In genomic region chr8:13740323-13740770, GRCm38 (mm10) we compare ENCODE assay signal across 8 mouse cellular contexts. TPM values are rescaled to one million over a fixed set of nuclear protein-coding genes. Genes with fewer than 3 reads are reported as not detected.
DNase-seq lines count a peak whose midpoint lies in the region; ATAC-seq and TF ChIP-seq lines count a peak whose summit lies in the region.

No protein-coding gene starts in this region.

- no peak overlapping the region for H3K4me3 ChIP-seq in intestine, embryonic 14.5 days (ENCODE audit: low read depth, low read length)
- no peak overlapping the region for H3K4me3 ChIP-seq in intestine, postnatal 0 days (ENCODE audit: low read depth, low read length)
- no peak overlapping the region for H3K4me3 ChIP-seq in brown adipose tissue, adult 24 weeks (ENCODE audit: insufficient read depth, low read depth, low read length)
- no peak overlapping the region for H3K4me3 ChIP-seq in heart, embryonic 12.5 days

- H3K27me3 ChIP-seq in intestine, embryonic 14.5 days (replicated peaks; ENCODE audit: control insufficient read depth, insufficient read depth, low read length) = no peaks in the 10 kb centered on the region
- no peaks in the 10 kb centered on the region for H3K27me3 ChIP-seq in intestine, postnatal 0 days (replicated peaks; ENCODE audit: control insufficient read depth, insufficient read depth, low read length)
- no peaks in the 10 kb centered on the region; the same call in 1 of the 2 replicates for H3K27me3 ChIP-seq in heart, embryonic 12.5 days (replicated peaks)

- H3K4me2 ChIP-seq in intestine, embryonic 14.5 days (ENCODE audit: low read length) = peak overlapping the region; percentile 20
- no peak overlapping the region for H3K4me2 ChIP-seq in intestine, postnatal 0 days (replicated peaks; ENCODE audit: low read depth)
- H3K4me2 ChIP-seq in heart, embryonic 12.5 days = no peak overlapping the region

- DNase-seq in intestine, embryonic 14.5 days (ENCODE audit: low spot score) = peak; percentile 59
- peak; percentile 55 to 61 for DNase-seq in kidney, postnatal 36 days
- peak; percentile 59 for DNase-seq in lung, postnatal 36 days
- no peak for DNase-seq in cerebellum, adult 9-10 months
- DNase-seq in retina, embryonic 14.5 days (ENCODE audit: low spot score) = no peak

- peaks cover 8% of the 10 kb centered on the region; the same call in 1 of the 2 replicates for H3K4me1 ChIP-seq in intestine, embryonic 14.5 days (replicated peaks; ENCODE audit: control insufficient read depth, insufficient read depth, low read length)
- H3K4me1 ChIP-seq in intestine, postnatal 0 days (replicated peaks; ENCODE audit: control insufficient read depth, insufficient read depth, low read length) = no peaks in the 10 kb centered on the region
- H3K4me1 ChIP-seq in brown adipose tissue, adult 24 weeks (ENCODE audit: control insufficient read depth, insufficient read depth, insufficient read length, low read length) = peaks cover 3% of the 10 kb centered on the region; the same call in 1 of the 2 replicates
- H3K4me1 ChIP-seq in heart, embryonic 12.5 days (replicated peaks) = 0 out of 2 replicates have a peak, but pooled peaks cover 2% of the 10 kb centered on the region

- no peaks in the 10 kb centered on the region for H3K9me3 ChIP-seq in intestine, embryonic 14.5 days (ENCODE audit: control insufficient read depth, low read length)
- H3K9me3 ChIP-seq in intestine, postnatal 0 days (ENCODE audit: control insufficient read depth) = no peaks in the 10 kb centered on the region
- H3K9me3 ChIP-seq in heart, embryonic 12.5 days (replicated peaks) = no peaks in the 10 kb centered on the region

- peak overlapping the region; percentile 83 for H3K27ac ChIP-seq in intestine, embryonic 14.5 days (ENCODE audit: low read depth)
- no peak overlapping the region for H3K27ac ChIP-seq in intestine, postnatal 0 days (ENCODE audit: low read depth, low read length)
- H3K27ac ChIP-seq in brown adipose tissue, adult 24 weeks (replicated peaks; ENCODE audit: low read depth, low read length) = 0 out of 2 replicates have a peak overlapping the region, but pooled peaks have one; percentile 51
- H3K27ac ChIP-seq in heart, embryonic 12.5 days (ENCODE audit: poor library complexity, severe bottlenecking) = peak overlapping the region; percentile 72; the same call in 1 of the 2 replicates

- ATAC-seq in intestine, embryonic 14.5 days (replicated peaks; ENCODE audit: low FRiP score, low TSS enrichment, low read depth) = peak; percentile 62
- ATAC-seq in intestine, postnatal 0 days = no peak
- peak; percentile 73 for ATAC-seq in heart, embryonic 12.5 days (ENCODE audit: insufficient number of reproducible peaks, low FRiP score)

- no peak for TF ChIP-seq CTCF in intestine, postnatal 0 days (IDR thresholded peaks at IDR 0.05; ENCODE audit: low read depth)

- WGBS in intestine, embryonic 14.5 days = 14% methylated on average over 6 of the region's 6 CpGs
- 44% methylated on average over 6 of the region's 6 CpGs for WGBS in intestine, postnatal 0 days
- 26% methylated on average over 6 of the region's 6 CpGs for WGBS in heart, embryonic 12.5 days

- H3K9ac ChIP-seq in intestine, embryonic 14.5 days (ENCODE audit: low read length) = no peak overlapping the region
- no peak overlapping the region for H3K9ac ChIP-seq in intestine, postnatal 0 days (ENCODE audit: low read depth, low read length)
- H3K9ac ChIP-seq in heart, embryonic 12.5 days = no peak overlapping the region

- H3K36me3 ChIP-seq in intestine, embryonic 14.5 days (ENCODE audit: control insufficient read depth, insufficient read depth, low read length) = no peaks in the 10 kb centered on the region
- H3K36me3 ChIP-seq in intestine, postnatal 0 days (ENCODE audit: control insufficient read depth, insufficient read depth) = no peaks in the 10 kb centered on the region
- no peaks in the 10 kb centered on the region for H3K36me3 ChIP-seq in heart, embryonic 12.5 days

RNA-seq across cellular contexts. Expression of gene Cdc16, which starts 17.1 kb away (rescaled TPM):
- 175 and 187 TPM in 2 replicates for polyA plus RNA-seq in intestine, embryonic 14.5 days (2014; fragmentation: Nextera tagmentation; extraction: Ambion mirVana)
- polyA plus RNA-seq in intestine, postnatal 0 days (2015; fragmentation: Nextera tagmentation; extraction: Ambion mirVana) = 38.3 and 40.8 TPM in 2 replicates
- polyA plus RNA-seq in brown adipose tissue, adult 24 weeks (2012; ENCODE audit: insufficient read depth, insufficient read length, missing spikeins) = 20.9 and 35.8 TPM in 2 replicates
- 131 and 140 TPM in 2 replicates for polyA plus RNA-seq in heart, embryonic 12.5 days (2016; fragmentation: Nextera tagmentation; extraction: Ambion mirVana)

RNA-seq across cellular contexts. Expression of gene Cfap97d2, which starts 34.7 kb away (rescaled TPM):
- 0.12 TPM in 1 of 2 replicates, not detected in the other for polyA plus RNA-seq in intestine, embryonic 14.5 days (2014; fragmentation: Nextera tagmentation; extraction: Ambion mirVana)
- polyA plus RNA-seq in intestine, postnatal 0 days (2015; fragmentation: Nextera tagmentation; extraction: Ambion mirVana) = not detected in 2 replicates
- polyA plus RNA-seq in brown adipose tissue, adult 24 weeks (2012; ENCODE audit: insufficient read depth, insufficient read length, missing spikeins) = not detected in 2 replicates
- 0.26 TPM in 1 of 2 replicates, not detected in the other for polyA plus RNA-seq in heart, embryonic 12.5 days (2016; fragmentation: Nextera tagmentation; extraction: Ambion mirVana)

RNA-seq across cellular contexts. Expression of gene Upf3a, which starts 45.1 kb away (rescaled TPM):
- 36.7 and 41.5 TPM in 2 replicates for polyA plus RNA-seq in intestine, embryonic 14.5 days (2014; fragmentation: Nextera tagmentation; extraction: Ambion mirVana)
- 23.3 and 23.6 TPM in 2 replicates for polyA plus RNA-seq in intestine, postnatal 0 days (2015; fragmentation: Nextera tagmentation; extraction: Ambion mirVana)
- polyA plus RNA-seq in brown adipose tissue, adult 24 weeks (2012; ENCODE audit: insufficient read depth, insufficient read length, missing spikeins) = 20.7 and 23.4 TPM in 2 replicates
- 27.9 and 28.7 TPM in 2 replicates for polyA plus RNA-seq in heart, embryonic 12.5 days (2016; fragmentation: Nextera tagmentation; extraction: Ambion mirVana)

Comparison
In these comparisons a context has a peak if more than half of its experiments do, and no peak if none do; other contexts are left out.
1. DNase-seq: peak in intestine, embryonic 14.5 days (single experiment), kidney, postnatal 36 days (2 of 2) and lung, postnatal 36 days (single experiment); none in cerebellum, adult 9-10 months (single experiment) and retina, embryonic 14.5 days (single experiment).